6 mouse cellular contexts compared by ENCODE assay signal in the genomic region with DNA sequence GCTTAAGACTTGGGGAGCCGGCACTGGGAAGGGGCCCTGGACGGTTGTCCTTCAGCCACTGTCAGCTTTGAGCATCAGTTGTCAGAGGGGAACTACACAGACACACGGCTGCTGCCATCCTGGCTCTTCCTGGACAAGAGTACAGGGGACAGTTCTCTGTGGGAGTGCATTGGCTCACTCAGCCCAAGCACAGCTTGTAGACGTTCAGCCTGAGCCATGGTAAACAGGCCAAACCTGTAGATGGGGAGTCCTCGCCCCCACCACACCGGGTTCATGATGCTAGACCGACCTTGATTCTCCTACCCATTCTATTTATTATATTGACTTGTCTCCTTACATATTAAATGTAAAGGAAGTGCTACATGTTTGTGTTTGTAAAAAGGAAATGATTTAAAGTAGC.
"Had no signal": no experiment of that assay in that cellular context is flagged by ENCODE, and none has a peak within 500 bp of the region (broad histone marks: within the 10 kb centered on the region; RNA-seq: fewer than 3 reads in every experiment).

No protein-coding gene starts in this region.

- DNase-seq: kidney, postnatal 25 days; lung, embryonic 14.5 days; lung, postnatal 10 days; lung, postnatal 4 days; right cerebral cortex, postnatal 14 days; thymus, postnatal 4 days had no signal
